Mouse (Mus musculus): ENCODE results near the gene Evi2a. TPM values are rescaled to one million over a fixed set of nuclear protein-coding genes. Genes with fewer than 3 reads are reported as not detected.

Gene Evi2a
- polyA plus RNA-seq (2012; rRNA removed): 2.6 and 2.7 TPM in 2 replicates

GRCm38 (mm10) chr11:79530333-79530761 is at the start of gene Evi2a, which contains the start of gene Evi2:
Evi2a (minus strand) TSS chr11:79530609.
Evi2 (minus strand) TSS chr11:79530589.

GRCm38 (mm10) chr11:79523560-79524309 is 6.7 kb downstream of the Evi2a start, which contains the start of gene Evi2b:
Evi2b (minus strand) TSS chr11:79523762.

GRCm38 (mm10) chr11:79503845-79504244 is 26.6 kb downstream of the Evi2a start, which contains the start of gene Omg:
Omg (minus strand) TSS chr11:79504084.

Other genes with a start within 250 kb of the Evi2a start
- gene Gm9964, start 233.7 kb downstream of the Evi2a start, polyA plus RNA-seq (2012; rRNA removed): not detected in 2 replicates
- 29.9 and 30.6 TPM in 2 replicates for gene Nf1, start 190.9 kb downstream of the Evi2a start, polyA plus RNA-seq (2012; rRNA removed)
- gene Omg, start 26.5 kb downstream of the Evi2a start, polyA plus RNA-seq (2012; rRNA removed): 15.0 and 15.3 TPM in 2 replicates
- 0.48 and 0.75 TPM in 2 replicates for gene Evi2b, start 6.8 kb downstream of the Evi2a start, polyA plus RNA-seq (2012; rRNA removed)
- gene Evi2, start within 50 bp of the Evi2a start, polyA plus RNA-seq (2012; rRNA removed): 0.03 TPM in 2 replicates
- 48.0 and 51.8 TPM in 2 replicates for gene Rab11fip4, start 60.6 kb upstream of the Evi2a start, polyA plus RNA-seq (2012; rRNA removed)

All from central nervous system, embryonic 18 days (tissue).